Mouse (Mus musculus) limb, embryonic 14.5 days (tissue): ENCODE measurements around the gene Bcor. TPM values are rescaled to one million over a fixed set of nuclear protein-coding genes. Genes with fewer than 3 reads are reported as not detected.

Experiments
- ATAC-seq: fragments of 200-750 bp; cut with Nextera tagmentation; 2 replicates; pipeline ENCODE4 v1.8.0; 2017; ENCODE audit warnings: low read depth, moderate number of reproducible peaks, moderate TSS enrichment; ENCODE audit not compliant: low FRiP score
- DNase-seq: peaks from one replicate; pipeline ENCODE4 v3.0.0-alpha.2; 2015; ENCODE audit warnings: low spot score
- H3K27ac ChIP-seq: fragments of 300-500 bp; sonication (generic); replicated peaks from 2 replicates; pipeline ENCODE4 v1.5.1; 2014; ENCODE audit warnings: low read depth, mild to moderate bottlenecking, low read length, moderate library complexity, mixed read lengths
- H3K27me3 ChIP-seq: fragments of 300-500 bp; sonication (generic); 2 replicates; pipeline ENCODE4 v1.6.1; 2014; ENCODE audit warnings: low read length, mixed read lengths; ENCODE audit not compliant: control insufficient read depth, insufficient read depth
- H3K36me3 ChIP-seq: fragments of 300-500 bp; sonication (generic); 2 replicates; pipeline ENCODE4 v1.6.1; 2014; ENCODE audit warnings: mild to moderate bottlenecking, low read length, moderate library complexity, mixed read lengths; ENCODE audit not compliant: control insufficient read depth, insufficient read depth
- H3K4me1 ChIP-seq: fragments of 300-500 bp; sonication (generic); 2 replicates; pipeline ENCODE4 v1.6.1; 2014; ENCODE audit warnings: antibody characterized with exemption, low read length, mixed read lengths; ENCODE audit not compliant: control insufficient read depth, insufficient read depth
- H3K4me2 ChIP-seq: fragments of 300-500 bp; sonication (generic); replicated peaks from 2 replicates; pipeline ENCODE4 v1.6.1; 2014; ENCODE audit warnings: low read depth, mild to moderate bottlenecking, low read length, moderate library complexity; ENCODE audit not compliant: severe bottlenecking
- H3K4me3 ChIP-seq: fragments of 300-500 bp; sonication (generic); replicated peaks from 2 replicates; pipeline ENCODE4 v1.5.1; 2014; ENCODE audit warnings: low read length
- H3K9ac ChIP-seq: fragments of 300-500 bp; sonication (generic); 2 replicates; pipeline ENCODE4 v1.6.1; 2014; ENCODE audit warnings: mild to moderate bottlenecking, low read depth, low read length, moderate library complexity; ENCODE audit not compliant: severe bottlenecking
- H3K9me3 ChIP-seq: fragments of 300-500 bp; sonication (generic); 2 replicates; pipeline ENCODE4 v1.6.1; 2016; ENCODE audit warnings: low read length; ENCODE audit not compliant: control insufficient read depth
- POLR2A ChIP-seq: fragments of 200-500 bp; IDR thresholded peaks from 2 replicates; pipeline ENCODE4 v1.8.0; 2012; ENCODE audit warnings: inconsistent platforms, mild to moderate bottlenecking, moderate library complexity, borderline replicate concordance; ENCODE audit not compliant: insufficient read depth, insufficient read length; ENCODE audit errors: extremely low read depth
- WGBS: fragments of 180-500 bp; shearing (Covaris S2); extraction: QIAGEN DNeasy Blood & Tissue Kit; methylation state at CpG from one replicate; pipeline ENCODE4 v1.1.7; 2014; 5-methylcytosine and 5-hydroxymethylcytosine counted together
- polyA plus RNA-seq, 2 experiments: library from polyadenylated mRNA; depleted of rRNA in 1 of 2; stranded (reverse) in 1 of 2; unstranded in 1 of 2; fragments of >200 nt; fragmentation: Nextera tagmentation in 1 of 2; extraction: Ambion mirVana in 1 of 2; gene quantifications; 2 replicates each; pipeline versions ENCODE4 v1.2.1 to v1.2.3; 2012 to 2014

Bcor gene
- polyA plus RNA-seq, 2 experiments: 17.0 to 20.0 TPM

GRCm38 (mm10) chrX:12002596-12002995 lies 157.6 kb downstream of the Bcor start:
- H3K9ac ChIP-seq: no peak overlapping the region
- no peak overlapping the region for H3K4me3 ChIP-seq
- WGBS: 16% methylated on average over 6 of the region's 6 CpGs
- H3K27me3 ChIP-seq: peaks cover 31% of the 10 kb centered on the region
- peaks cover 39% of the 10 kb centered on the region for H3K4me1 ChIP-seq
- H3K27ac ChIP-seq: no peak overlapping the region
- TF ChIP-seq POLR2A: no peak
- H3K36me3 ChIP-seq: no peaks in the 10 kb centered on the region
- no peak overlapping the region for H3K4me2 ChIP-seq
- H3K9me3 ChIP-seq: no peaks in the 10 kb centered on the region
- ATAC-seq (no peak), DNase-seq (no peak)

- no peak for DNase-seq
- WGBS: 10% methylated on average over 2 of the region's 3 CpGs
Measured at GRCm38 (mm10) chrX:12001969-12002368, 158.2 kb downstream of the Bcor start.

DNA sequence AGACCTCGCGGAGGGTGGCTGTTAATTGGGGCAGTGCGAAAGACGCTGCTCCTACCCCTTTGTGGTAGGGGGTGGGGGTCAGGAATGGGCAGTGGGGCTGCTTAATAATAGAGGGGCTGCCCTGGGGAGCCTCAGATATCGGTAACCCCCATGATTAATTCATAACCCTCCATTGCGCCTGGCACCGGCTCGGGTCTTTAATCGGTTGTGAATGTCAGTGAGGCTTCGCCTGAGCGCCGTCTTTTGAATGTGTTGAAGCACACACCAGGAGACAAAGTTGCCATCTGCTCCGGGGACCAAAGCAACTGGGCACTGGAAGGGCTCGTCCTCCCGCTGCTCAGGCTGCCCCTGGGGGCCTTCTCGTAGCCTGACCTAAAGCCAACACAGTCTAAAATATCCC lies 158.8 kb downstream of the Bcor start:
- no peak for ATAC-seq
- Histone ChIP-seq H3K27ac (no peak overlapping the region), H3K4me2 (peak overlapping the region; percentile 7; the same call in 1 of the 2 replicates), H3K27me3 (peaks cover 30% of the 10 kb centered on the region), H3K9me3 (no peaks in the 10 kb centered on the region), H3K9ac (no peak overlapping the region), H3K4me1 (peaks cover 39% of the 10 kb centered on the region), H3K4me3 (no peak overlapping the region), H3K36me3 (no peaks in the 10 kb centered on the region)
- DNase-seq: no peak
- TF ChIP-seq POLR2A: no peak
- WGBS: 21% methylated on average over 14 of the region's 16 CpGs

More at GRCm38 (mm10) chrX:12001969-12002368, 158.2 kb downstream of the Bcor start:
- Histone ChIP-seq H3K27me3 (peaks cover 27% of the 10 kb centered on the region), H3K9me3 (no peaks in the 10 kb centered on the region), H3K4me1 (peaks cover 39% of the 10 kb centered on the region), H3K4me3 (no peak overlapping the region), H3K36me3 (no peaks in the 10 kb centered on the region), H3K4me2 (no peak overlapping the region), H3K27ac (no peak overlapping the region), H3K9ac (no peak overlapping the region)
- ATAC-seq: no peak
- no peak for TF ChIP-seq POLR2A

DNA sequence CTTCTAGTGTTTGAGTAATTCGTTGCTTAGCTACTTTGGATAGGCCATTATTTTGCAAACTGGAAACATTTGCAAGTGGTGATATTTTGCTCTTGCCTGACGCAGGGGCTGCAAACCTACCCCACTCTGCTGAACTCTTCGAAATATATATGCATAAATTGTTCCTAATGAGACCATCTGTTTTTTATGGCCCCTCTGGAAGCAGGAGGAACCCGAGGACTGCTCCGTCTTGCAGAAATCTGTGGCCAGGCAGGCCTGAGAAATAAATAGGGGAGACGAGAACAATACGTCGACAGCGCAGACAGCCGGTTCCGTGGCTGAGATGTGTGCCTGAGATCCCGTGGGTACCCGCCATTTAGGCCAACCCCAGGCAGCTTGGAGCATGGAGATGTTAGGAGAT lies 159.5 kb downstream of the Bcor start:
- no peak for TF ChIP-seq POLR2A
- Histone ChIP-seq H3K4me2 (peak overlapping the region; percentile 7; the same call in 1 of the 2 replicates), H3K9ac (no peak overlapping the region), H3K4me3 (no peak overlapping the region), H3K9me3 (no peaks in the 10 kb centered on the region), H3K27ac (no peak overlapping the region), H3K27me3 (peaks cover 23% of the 10 kb centered on the region), H3K4me1 (peaks cover 39% of the 10 kb centered on the region), H3K36me3 (no peaks in the 10 kb centered on the region)
- ATAC-seq (no peak; the same call in 1 of the 2 replicates), DNase-seq (no peak)
- 14% methylated on average over 13 of the region's 13 CpGs for WGBS

DNA sequence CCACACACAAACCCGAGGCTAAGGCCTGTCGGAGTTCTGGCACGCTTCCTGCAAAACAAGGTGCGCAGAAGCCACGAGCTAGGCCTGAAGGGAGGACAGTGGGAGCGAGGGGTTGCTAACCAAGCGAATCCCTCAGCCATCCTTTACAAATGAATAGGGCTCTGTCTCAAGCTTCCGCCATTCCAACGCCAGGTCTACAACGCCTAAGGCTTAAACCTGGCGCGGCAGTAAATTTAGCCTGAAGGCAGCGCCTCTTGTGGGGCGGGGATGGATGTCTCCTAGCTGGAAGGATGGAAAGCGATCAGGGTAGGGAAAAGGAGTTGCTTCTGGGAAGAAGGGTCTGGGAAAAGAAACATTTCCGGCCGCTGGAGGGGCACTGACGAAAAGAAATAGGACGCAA lies 160.2 kb downstream of the Bcor start:
- peaks cover 36% of the 10 kb centered on the region for H3K4me1 ChIP-seq
- peaks cover 17% of the 10 kb centered on the region for H3K27me3 ChIP-seq
- H3K9ac ChIP-seq: no peak overlapping the region
- no peak for ATAC-seq
- peak overlapping the region; percentile 62; the same call in 1 of the 2 replicates for H3K4me2 ChIP-seq
- TF ChIP-seq POLR2A: no peak
- H3K4me3 ChIP-seq: no peak overlapping the region
- 13% methylated on average over 19 of the region's 19 CpGs for WGBS
- DNase-seq: no peak
- no peaks in the 10 kb centered on the region for H3K9me3 ChIP-seq
- no peaks in the 10 kb centered on the region for H3K36me3 ChIP-seq
- no peak overlapping the region for H3K27ac ChIP-seq
